Mouse (Mus musculus) spleen, adult 2 months (tissue): ENCODE results near the gene Fxyd1.

Experiments used
- CTCF ChIP-seq: fragments of 200-500 bp; IDR thresholded peaks from 2 replicates; pipeline ENCODE4 v1.5.1; 2011; ENCODE audit warnings: mild to moderate bottlenecking, inconsistent platforms; ENCODE audit not compliant: insufficient read depth, insufficient read length, insufficient replicate concordance; ENCODE audit errors: extremely low read depth
- POLR2A ChIP-seq: fragments of 200-500 bp; IDR thresholded peaks from 2 replicates; pipeline ENCODE4 v1.6.1; 2011; ENCODE audit warnings: low read depth, low read length, inconsistent platforms

DNA sequence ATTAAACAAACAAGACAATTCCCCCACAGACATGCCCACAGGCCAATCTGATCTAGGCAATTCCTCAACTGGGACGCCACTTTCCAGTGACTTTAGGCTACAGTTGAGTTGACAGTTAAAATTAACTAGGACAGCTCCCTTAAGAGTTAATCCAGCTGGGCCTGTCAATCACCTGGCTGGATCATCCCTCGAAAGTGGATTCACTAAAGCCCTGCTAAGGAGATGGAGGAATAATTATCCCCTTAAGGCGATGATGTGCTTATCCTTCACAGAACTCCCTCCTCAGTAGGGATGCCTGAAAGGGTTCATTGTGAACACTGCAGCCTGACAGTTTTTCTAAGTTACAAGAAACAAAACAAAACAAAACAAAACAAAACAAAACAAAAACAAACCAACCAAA lies 23.6 kb upstream of the Fxyd1 start:
- TF ChIP-seq CTCF (no peak), POLR2A (no peak)
